Mouse (Mus musculus): Measurements from ENCODE around the gene Ccdc148.

DNA sequence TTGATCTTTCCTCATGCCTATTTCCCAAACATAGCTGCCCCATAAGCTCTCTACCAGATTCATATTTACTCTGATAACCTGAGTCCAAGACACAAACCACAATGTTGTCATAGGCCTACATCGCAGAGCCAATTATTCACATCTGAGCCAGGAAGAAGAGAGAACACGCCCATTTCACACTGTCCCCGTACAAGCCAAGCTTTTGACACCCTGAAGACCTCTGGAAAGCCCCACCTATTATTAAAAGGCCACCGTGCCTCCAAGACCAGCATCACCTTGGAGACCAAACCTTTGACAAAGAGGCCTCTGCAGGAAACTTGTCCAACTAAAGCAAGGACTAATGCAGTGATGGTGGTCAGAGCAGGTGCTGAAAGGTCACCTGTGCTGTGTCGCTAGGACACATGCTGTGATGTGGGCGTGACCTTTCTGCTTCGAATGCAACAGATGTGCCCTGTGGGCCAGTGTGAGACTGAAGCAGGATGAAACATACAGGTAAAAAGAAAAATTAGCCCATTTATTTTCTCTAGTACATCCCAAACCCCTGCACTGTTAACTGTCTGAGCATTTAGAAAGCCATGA is 106.9 kb downstream of the Ccdc148 start:
- no peak for TF ChIP-seq GABPA (IDR thresholded peaks at IDR 0.05; ENCODE audit: low read depth, low read length)
- no peak for TF ChIP-seq EP300 (IDR thresholded peaks at IDR 0.05; ENCODE audit: low read depth in 1 of 2, low read length in 2 of 2)
- TF ChIP-seq ZKSCAN1 (IDR thresholded peaks at IDR 0.05; ENCODE audit: low read depth, low read length) = no peak
- no peak for TF ChIP-seq ZMIZ1 (IDR thresholded peaks at IDR 0.05; ENCODE audit: low read depth, low read length)
- no peak for TF ChIP-seq USF1 (IDR thresholded peaks at IDR 0.05; ENCODE audit: low read depth, low read length)
- TF ChIP-seq TBP (IDR thresholded peaks at IDR 0.05; ENCODE audit: low read depth, low read length) = no peak
- TF ChIP-seq CTCF (IDR thresholded peaks at IDR 0.05 in 2 of 3, conservative IDR thresholded peaks at IDR 0.05 in 1 of 3; ENCODE audit: control insufficient read depth in 1 of 3, insufficient read depth in 1 of 3, low read depth in 2 of 3, low read length in 3 of 3, poor library complexity in 1 of 3, severe bottlenecking in 1 of 3) = no peak
- TF ChIP-seq GATA1 (IDR thresholded peaks at IDR 0.05; ENCODE audit: low read depth, low read length) = no peak
- TF ChIP-seq CHD2 (IDR thresholded peaks at IDR 0.05; ENCODE audit: low read length) = no peak
- no peak for TF ChIP-seq KAT2A (conservative IDR thresholded peaks at IDR 0.05; ENCODE audit: low read depth, low read length)
- no peak for TF ChIP-seq POLR2A (IDR thresholded peaks at IDR 0.05; ENCODE audit: control insufficient read depth in 1 of 2, insufficient read depth in 1 of 2, low read depth in 1 of 2, low read length in 2 of 2, poor library complexity in 1 of 2)

Measured in MEL (cell line).